Mouse (Mus musculus): ENCODE measurements around the gene Camta1. TPM values are rescaled to one million over a fixed set of nuclear protein-coding genes. Genes with fewer than 3 reads are reported as not detected.

Camta1 gene
- polyA plus RNA-seq, 1 experiment from 2014 or later: 150 TPM

DNA sequence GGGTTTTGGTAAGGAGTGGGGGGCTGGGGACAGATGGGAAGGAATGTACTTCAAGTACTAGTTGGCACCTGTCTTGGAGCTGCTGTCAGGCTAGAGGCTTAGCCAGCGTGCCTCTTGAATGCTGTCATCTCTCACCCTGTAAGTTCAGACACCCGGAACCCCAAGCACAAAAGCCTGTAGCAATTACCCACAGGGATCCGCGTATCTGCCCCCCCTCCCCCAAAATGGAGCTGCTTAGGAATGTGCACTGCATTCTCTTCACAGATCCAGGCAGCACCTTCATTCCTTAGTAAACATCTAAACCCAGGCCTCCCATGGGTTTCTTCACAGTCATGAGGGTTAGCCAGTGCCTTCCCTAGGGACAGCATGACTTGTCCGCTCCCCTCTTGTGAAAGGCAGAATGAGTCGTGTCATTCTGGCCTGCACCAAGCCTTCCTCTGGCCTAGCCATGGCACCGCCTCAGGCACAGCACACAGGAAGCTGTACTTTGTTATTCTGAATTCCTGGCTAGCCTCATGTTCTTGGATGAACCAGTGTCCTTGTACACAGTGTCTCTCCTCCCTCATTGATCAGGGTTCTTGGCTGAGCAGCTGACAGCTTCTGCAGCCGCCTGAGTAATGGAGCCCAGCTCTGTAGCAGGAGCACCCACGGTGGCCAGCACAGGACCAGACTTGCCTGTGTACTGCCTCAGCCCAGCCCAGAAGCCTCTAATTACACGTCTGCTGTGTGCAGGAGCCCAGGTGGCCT lies 990.1 kb downstream of the Camta1 start:
- no peak overlapping the region for H3K9ac ChIP-seq (ENCODE audit: low read length)
- no peaks in the 10 kb centered on the region for H3K4me1 ChIP-seq (ENCODE audit: control insufficient read depth, insufficient read depth, low read length)
- ATAC-seq (ENCODE audit: low FRiP score) (no peak), DNase-seq (ENCODE audit: low spot score, missing footprints) (no peak)
- H3K4me3 ChIP-seq (ENCODE audit: low read depth, low read length): no peak overlapping the region
- no peak overlapping the region for H3K27ac ChIP-seq (ENCODE audit: low read depth, low read length)
- no peaks in the 10 kb centered on the region for H3K9me3 ChIP-seq (ENCODE audit: control insufficient read depth, low read length)
- H3K27me3 ChIP-seq (ENCODE audit: control insufficient read depth, insufficient read depth, low read length): no peaks in the 10 kb centered on the region
- 48% methylated on average over 10 of the region's 10 CpGs for WGBS
- H3K4me2 ChIP-seq: no peak overlapping the region
- peaks cover 7% of the 10 kb centered on the region; the same call in 1 of the 2 replicates for H3K36me3 ChIP-seq (ENCODE audit: control insufficient read depth, insufficient read depth, low read length)

DNA sequence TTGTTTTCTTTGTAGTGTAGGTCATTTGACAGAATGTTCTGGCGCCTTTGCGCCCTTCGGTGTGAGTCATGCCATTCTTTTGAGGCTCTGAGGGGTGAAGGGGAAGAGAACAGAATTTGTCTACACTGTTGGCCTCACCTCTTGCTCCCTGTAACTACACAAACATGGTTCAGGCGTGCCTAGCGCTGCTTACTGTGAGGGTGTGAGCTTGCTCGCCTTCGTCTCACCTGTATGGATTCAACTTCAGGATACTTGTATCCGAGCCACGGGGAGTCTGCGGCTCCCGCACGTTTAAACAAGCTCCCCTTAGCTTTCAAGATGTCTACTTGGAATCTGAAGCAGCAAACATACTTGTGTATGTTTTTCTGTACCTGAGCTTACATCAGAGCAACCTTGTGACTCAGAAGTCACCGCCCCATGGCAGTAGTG lies 990.7 kb downstream of the Camta1 start:
- H3K9me3 ChIP-seq (ENCODE audit: control insufficient read depth, low read length): no peaks in the 10 kb centered on the region
- no peak overlapping the region for H3K27ac ChIP-seq (ENCODE audit: low read depth, low read length)
- no peaks in the 10 kb centered on the region for H3K27me3 ChIP-seq (ENCODE audit: control insufficient read depth, insufficient read depth, low read length)
- H3K9ac ChIP-seq (ENCODE audit: low read length): no peak overlapping the region
- no peak overlapping the region for H3K4me2 ChIP-seq
- peaks cover 7% of the 10 kb centered on the region; the same call in 1 of the 2 replicates for H3K36me3 ChIP-seq (ENCODE audit: control insufficient read depth, insufficient read depth, low read length)
- H3K4me1 ChIP-seq (ENCODE audit: control insufficient read depth, insufficient read depth, low read length): no peaks in the 10 kb centered on the region
- no peak for ATAC-seq (ENCODE audit: low FRiP score)
- 88% methylated on average over 13 of the region's 13 CpGs for WGBS
- H3K4me3 ChIP-seq (ENCODE audit: low read depth, low read length): no peak overlapping the region
- no peak for DNase-seq (ENCODE audit: low spot score, missing footprints)

DNA sequence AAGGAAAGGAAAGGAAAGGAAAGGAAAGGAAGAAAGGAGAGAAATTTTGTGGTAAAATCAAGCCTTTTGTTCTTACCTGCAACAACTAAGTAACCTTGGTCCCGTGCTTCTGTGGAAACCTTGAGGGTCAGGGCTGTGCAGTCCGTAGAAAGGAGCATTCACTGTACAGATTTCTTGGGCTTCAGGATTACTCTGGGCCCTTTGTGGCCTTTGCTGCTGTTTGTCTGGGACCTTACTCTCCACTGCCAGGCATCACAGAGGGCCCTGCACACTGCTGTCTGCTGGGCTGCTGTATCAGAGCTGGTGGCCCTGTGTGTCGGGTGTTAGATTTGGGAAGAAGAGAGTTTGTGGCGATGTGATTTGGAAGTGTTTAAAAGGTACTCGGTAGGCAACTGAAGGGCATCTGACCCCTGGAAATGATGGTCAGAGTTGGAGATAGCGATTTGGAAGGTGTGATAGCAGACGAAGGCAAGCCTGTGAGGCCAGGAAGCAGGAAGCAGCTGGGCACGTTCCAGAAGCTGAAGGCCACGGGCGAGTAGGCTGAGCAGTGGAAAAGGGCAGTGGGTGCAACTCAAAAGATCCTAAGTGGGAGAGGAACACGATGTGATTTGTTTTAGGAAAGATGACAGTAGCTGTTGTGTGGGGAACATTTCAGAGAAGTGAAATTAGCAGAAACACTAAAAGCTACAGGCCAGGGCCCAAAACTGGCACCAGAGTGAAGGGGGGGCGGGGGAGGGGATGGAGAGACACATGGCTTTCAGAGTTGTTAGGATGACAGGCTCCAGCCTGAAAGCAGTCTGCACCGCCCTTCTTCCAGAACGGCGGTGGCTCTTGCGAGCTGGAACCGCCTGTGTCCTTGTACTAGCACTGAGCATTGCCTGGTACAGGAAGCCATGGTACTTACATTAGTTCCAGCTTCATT lies 992.1 kb downstream of the Camta1 start:
- Histone ChIP-seq H3K9me3 (ENCODE audit: control insufficient read depth, low read length) (no peaks in the 10 kb centered on the region), H3K9ac (ENCODE audit: low read length) (no peak overlapping the region), H3K27me3 (ENCODE audit: control insufficient read depth, insufficient read depth, low read length) (no peaks in the 10 kb centered on the region), H3K36me3 (ENCODE audit: control insufficient read depth, insufficient read depth, low read length) (peaks cover 7% of the 10 kb centered on the region; the same call in 1 of the 2 replicates), H3K4me1 (ENCODE audit: control insufficient read depth, insufficient read depth, low read length) (no peaks in the 10 kb centered on the region), H3K27ac (ENCODE audit: low read depth, low read length) (no peak overlapping the region), H3K4me2 (no peak overlapping the region), H3K4me3 (ENCODE audit: low read depth, low read length) (no peak overlapping the region)
- 80% methylated on average over 17 of the region's 17 CpGs for WGBS
- ATAC-seq (ENCODE audit: low FRiP score) (no peak), DNase-seq (ENCODE audit: low spot score, missing footprints) (no peak)

DNA sequence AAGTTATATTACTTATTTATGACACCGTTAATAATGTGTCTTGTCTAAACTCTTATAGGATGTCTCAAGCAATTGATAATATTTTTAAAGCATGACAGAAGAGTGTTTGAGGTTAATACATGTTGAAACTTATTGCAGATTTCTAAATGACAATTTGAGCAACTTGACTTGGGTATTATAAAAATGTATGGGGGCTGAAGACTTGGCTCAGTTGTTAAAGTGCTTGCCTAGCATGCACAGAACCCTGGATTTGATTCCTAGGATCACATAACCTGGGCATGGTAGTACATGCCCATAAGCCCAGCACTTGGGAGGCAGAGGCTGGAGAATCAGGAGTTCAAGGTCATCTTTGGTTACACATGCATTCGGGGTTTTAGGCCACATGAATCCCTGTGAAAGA lies 992.8 kb downstream of the Camta1 start:
- no peaks in the 10 kb centered on the region for H3K27me3 ChIP-seq (ENCODE audit: control insufficient read depth, insufficient read depth, low read length)
- DNase-seq (ENCODE audit: low spot score, missing footprints): no peak
- no peak overlapping the region for H3K4me3 ChIP-seq (ENCODE audit: low read depth, low read length)
- WGBS: 83% methylated on average over 2 of the region's 2 CpGs
- no peak overlapping the region for H3K9ac ChIP-seq (ENCODE audit: low read length)
- no peak overlapping the region for H3K27ac ChIP-seq (ENCODE audit: low read depth, low read length)
- H3K4me1 ChIP-seq (ENCODE audit: control insufficient read depth, insufficient read depth, low read length): no peaks in the 10 kb centered on the region
- H3K9me3 ChIP-seq (ENCODE audit: control insufficient read depth, low read length): no peaks in the 10 kb centered on the region
- peaks cover 7% of the 10 kb centered on the region; the same call in 1 of the 2 replicates for H3K36me3 ChIP-seq (ENCODE audit: control insufficient read depth, insufficient read depth, low read length)
- no peak overlapping the region for H3K4me2 ChIP-seq
- no peak for ATAC-seq (ENCODE audit: low FRiP score)

DNA sequence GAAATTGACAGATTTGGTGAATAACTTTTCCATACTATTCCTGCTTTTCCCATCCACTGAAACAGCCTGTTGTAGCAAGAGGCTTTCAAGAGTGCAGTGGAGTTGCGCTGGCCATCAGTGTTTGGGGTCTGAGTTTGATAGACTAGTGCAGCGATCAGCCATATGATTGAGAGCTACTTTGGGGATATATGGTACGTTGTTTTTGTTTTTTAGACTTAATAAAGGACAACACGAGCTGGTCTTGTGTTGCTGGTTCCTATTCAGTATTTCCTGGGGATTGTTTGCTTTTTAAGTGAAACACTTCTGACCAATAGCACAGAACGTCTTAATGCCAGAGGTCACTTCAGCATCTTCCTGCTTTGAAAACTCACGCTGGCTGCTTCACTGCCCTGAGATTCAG lies 993.5 kb downstream of the Camta1 start:
- Histone ChIP-seq H3K9me3 (ENCODE audit: control insufficient read depth, low read length) (no peaks in the 10 kb centered on the region), H3K36me3 (ENCODE audit: control insufficient read depth, insufficient read depth, low read length) (peaks cover 7% of the 10 kb centered on the region; the same call in 1 of the 2 replicates), H3K4me2 (no peak overlapping the region), H3K4me1 (ENCODE audit: control insufficient read depth, insufficient read depth, low read length) (no peaks in the 10 kb centered on the region), H3K9ac (ENCODE audit: low read length) (no peak overlapping the region), H3K27ac (ENCODE audit: low read depth, low read length) (no peak overlapping the region), H3K4me3 (ENCODE audit: low read depth, low read length) (no peak overlapping the region), H3K27me3 (ENCODE audit: control insufficient read depth, insufficient read depth, low read length) (no peaks in the 10 kb centered on the region)
- 89% methylated on average over 6 of the region's 6 CpGs for WGBS
- ATAC-seq (ENCODE audit: low FRiP score): no peak
- no peak for DNase-seq (ENCODE audit: low spot score, missing footprints)

Other genes starting within 250 kb of the Camta1 start
- gene Dnajc11, start 71.8 kb upstream of the Camta1 start, polyA plus RNA-seq (2014; fragmentation: Nextera tagmentation; extraction: Ambion mirVana): 79.3 and 86.8 TPM in 2 replicates
- 21.9 and 24.6 TPM in 2 replicates for gene Thap3, start 127.1 kb upstream of the Camta1 start, polyA plus RNA-seq (2014; fragmentation: Nextera tagmentation; extraction: Ambion mirVana)
- gene Phf13, start 134.4 kb upstream of the Camta1 start, polyA plus RNA-seq (2014; fragmentation: Nextera tagmentation; extraction: Ambion mirVana): 21.5 and 22.9 TPM in 2 replicates
- gene Klhl21, start 146.9 kb upstream of the Camta1 start, polyA plus RNA-seq (2014; fragmentation: Nextera tagmentation; extraction: Ambion mirVana): 2.0 and 2.6 TPM in 2 replicates
- gene Zbtb48, start 165.8 kb upstream of the Camta1 start, polyA plus RNA-seq (2014; fragmentation: Nextera tagmentation; extraction: Ambion mirVana): 21.1 and 22.5 TPM in 2 replicates
- 0.44 and 0.58 TPM in 2 replicates for gene Tas1r1, start 176.7 kb upstream of the Camta1 start, polyA plus RNA-seq (2014; fragmentation: Nextera tagmentation; extraction: Ambion mirVana)
- gene Nol9, start 177.4 kb upstream of the Camta1 start, polyA plus RNA-seq (2014; fragmentation: Nextera tagmentation; extraction: Ambion mirVana): 23.4 TPM in 2 replicates
- 3.6 and 5.1 TPM in 2 replicates for gene Plekhg5, start 210.6 kb upstream of the Camta1 start, polyA plus RNA-seq (2014; fragmentation: Nextera tagmentation; extraction: Ambion mirVana)